Mouse (Mus musculus): ENCODE results near the gene Zscan2.
"Not testable (repeated sequence)": the region's sequence is repeated elsewhere in the genome, so short reads cannot be mapped to it uniquely, and the experiment has no call there.

The Zscan2 gene

GRCm38 (mm10) chr7:80860729-80861274 lies at the start of gene Zscan2:
Gene Zscan2 (plus strand): TSS chr7:80860920.
- DNase-seq (ENCODE audit: low read depth in 1 of 2, low spot score in 2 of 2): peak; percentile 64 to 76

- no peak for DNase-seq (ENCODE audit: low read depth in 1 of 2, low spot score in 2 of 2)
These were observed 47.3 kb upstream of the Zscan2 start for GRCm38 (mm10) chr7:80813397-80813796.

GRCm38 (mm10) chr7:80816641-80817040 lies 44.1 kb upstream of the Zscan2 start:
- DNase-seq (ENCODE audit: low read depth in 1 of 2, low spot score in 2 of 2): no peak

- DNase-seq (ENCODE audit: low read depth in 1 of 2, low spot score in 2 of 2): no peak
These were observed 39.9 kb upstream of the Zscan2 start for GRCm38 (mm10) chr7:80820838-80821237.

- no peak for DNase-seq (ENCODE audit: low read depth in 1 of 2, low spot score in 2 of 2)
These were observed 37.5 kb upstream of the Zscan2 start for GRCm38 (mm10) chr7:80823267-80823666.

- DNase-seq (ENCODE audit: low read depth in 1 of 2, low spot score in 2 of 2): no peak
These were observed 36.6 kb upstream of the Zscan2 start for GRCm38 (mm10) chr7:80823875-80824682.

- DNase-seq (ENCODE audit: low read depth in 1 of 2, low spot score in 2 of 2): no peak
These were observed 34.8 kb upstream of the Zscan2 start, which contains the start of gene Iqgap1 for GRCm38 (mm10) chr7:80825843-80826403. Gene Iqgap1 (minus strand): TSS chr7:80825974.

GRCm38 (mm10) chr7:80828146-80828860 lies 32.4 kb upstream of the Zscan2 start:
- peak in 1 of 2 experiments; percentile 60 for DNase-seq (ENCODE audit: low read depth in 1 of 2, low spot score in 2 of 2)

GRCm38 (mm10) chr7:80830193-80830803 lies 30.4 kb upstream of the Zscan2 start:
- peak; percentile 85 to 92 for DNase-seq (ENCODE audit: low read depth in 1 of 2, low spot score in 2 of 2)

GRCm38 (mm10) chr7:80832191-80832590 lies 28.5 kb upstream of the Zscan2 start:
- DNase-seq (ENCODE audit: low read depth in 1 of 2, low spot score in 2 of 2): peak in 1 of 2 experiments; percentile 42

GRCm38 (mm10) chr7:80832996-80833650 lies 27.6 kb upstream of the Zscan2 start:
- not testable (repeated sequence) for DNase-seq (ENCODE audit: low read depth in 1 of 2, low spot score in 2 of 2)

- no peak for DNase-seq (ENCODE audit: low read depth in 1 of 2, low spot score in 2 of 2)
These were observed 26.8 kb upstream of the Zscan2 start for GRCm38 (mm10) chr7:80833651-80834532.

- no peak for DNase-seq (ENCODE audit: low read depth in 1 of 2, low spot score in 2 of 2)
These were observed 24.6 kb upstream of the Zscan2 start for GRCm38 (mm10) chr7:80835984-80836652.

GRCm38 (mm10) chr7:80837736-80838135 lies 23.0 kb upstream of the Zscan2 start:
- no peak for DNase-seq (ENCODE audit: low read depth in 1 of 2, low spot score in 2 of 2)

- no peak for DNase-seq (ENCODE audit: low read depth in 1 of 2, low spot score in 2 of 2)
These were observed 22.5 kb upstream of the Zscan2 start for GRCm38 (mm10) chr7:80838247-80838646.

GRCm38 (mm10) chr7:80839755-80840154 lies 21.0 kb upstream of the Zscan2 start:
- no peak for DNase-seq (ENCODE audit: low read depth in 1 of 2, low spot score in 2 of 2)

- no peak for DNase-seq (ENCODE audit: low read depth in 1 of 2, low spot score in 2 of 2)
These were observed 20.5 kb upstream of the Zscan2 start for GRCm38 (mm10) chr7:80840241-80840640.

- no peak for DNase-seq (ENCODE audit: low read depth in 1 of 2, low spot score in 2 of 2)
These were observed 19.8 kb upstream of the Zscan2 start for GRCm38 (mm10) chr7:80840937-80841336.

GRCm38 (mm10) chr7:80842132-80842531 lies 18.6 kb upstream of the Zscan2 start:
- DNase-seq (ENCODE audit: low read depth in 1 of 2, low spot score in 2 of 2): no peak
